Mouse (Mus musculus) ZHBTc4 (cell line): Measurements from ENCODE around the gene Krtap1-5.
"Not testable (repeated sequence)": the region's sequence is repeated elsewhere in the genome, so short reads cannot be mapped to it uniquely, and the experiment has no call there.

Experiments used
- DNase-seq: peaks from one replicate; pipeline ENCODE4 v3.0.0-alpha.2; 2011; ENCODE audit warnings: low read depth, low spot score

The Krtap1-5 gene

GRCm38 (mm10) chr11:99580636-99581035, at the start of gene Krtap1-5:
Krtap1-5 (minus strand) TSS chr11:99581016.
- DNase-seq, result no peak

GRCm38 (mm10) chr11:99628138-99628537, 47.3 kb upstream of the Krtap1-5 start, which contains the start of gene Krtap4-1:
Krtap4-1 (minus strand) TSS chr11:99628238.
- DNase-seq, result no peak

GRCm38 (mm10) chr11:99620335-99620734, 39.5 kb upstream of the Krtap1-5 start, which contains the start of gene Gm11562:
Gm11562 (minus strand) TSS chr11:99620435.
- DNase-seq, result no peak

- no peak for DNase-seq
Observed at GRCm38 (mm10) chr11:99614796-99615363, 34.1 kb upstream of the Krtap1-5 start, which contains the start of gene Krtap2-4. Krtap2-4 (minus strand) TSS chr11:99614846.

GRCm38 (mm10) chr11:99610089-99610488, 29.3 kb upstream of the Krtap1-5 start, which contains the start of gene Gm11937:
Gm11937 (minus strand) TSS chr11:99610189.
- not testable (repeated sequence) for DNase-seq

- no peak for DNase-seq
Observed at GRCm38 (mm10) chr11:99609126-99609525, 28.3 kb upstream of the Krtap1-5 start.

GRCm38 (mm10) chr11:99603208-99603607, 22.4 kb upstream of the Krtap1-5 start, which contains the start of gene Gm11938:
Gm11938 (minus strand) TSS chr11:99603308.
- not testable (repeated sequence) for DNase-seq

- DNase-seq, result not testable (repeated sequence)
Observed at GRCm38 (mm10) chr11:99597742-99598141, 16.9 kb upstream of the Krtap1-5 start, which contains the start of gene Krtap9-3. Krtap9-3 (minus strand) TSS chr11:99598105.

- DNase-seq, result no peak
Observed at GRCm38 (mm10) chr11:99590981-99591380, 10.2 kb upstream of the Krtap1-5 start, which contains the start of gene Krtap1-3. Krtap1-3 (minus strand) TSS chr11:99591339.

- DNase-seq, result no peak
Observed at GRCm38 (mm10) chr11:99585096-99585495, 4.3 kb upstream of the Krtap1-5 start.

- no peak for DNase-seq
Observed at GRCm38 (mm10) chr11:99583245-99583704, 2.5 kb upstream of the Krtap1-5 start, which contains the start of gene Krtap1-4. Krtap1-4 (minus strand) TSS chr11:99583654.

- no peak for DNase-seq
Observed at GRCm38 (mm10) chr11:99581564-99581963, 748 bp upstream of the Krtap1-5 start.

- DNase-seq, result no peak
Observed at GRCm38 (mm10) chr11:99581051-99581450, 235 bp upstream of the Krtap1-5 start.

GRCm38 (mm10) chr11:99574106-99574505, 6.7 kb downstream of the Krtap1-5 start:
- peak; percentile 79 for DNase-seq

GRCm38 (mm10) chr11:99573164-99573563, 7.7 kb downstream of the Krtap1-5 start:
- DNase-seq, result no peak

GRCm38 (mm10) chr11:99566530-99566929, 14.3 kb downstream of the Krtap1-5 start, which contains the start of gene Krtap3-1:
Krtap3-1 (minus strand) TSS chr11:99566630.
- DNase-seq, result no peak

GRCm38 (mm10) chr11:99562580-99562979, 18.2 kb downstream of the Krtap1-5 start:
- DNase-seq, result no peak

- no peak for DNase-seq
Observed at GRCm38 (mm10) chr11:99559366-99559765, 21.4 kb downstream of the Krtap1-5 start, which contains the start of gene Gm11939. Gm11939 (minus strand) TSS chr11:99559466.

GRCm38 (mm10) chr11:99557976-99558745, 22.7 kb downstream of the Krtap1-5 start:
- DNase-seq, result no peak

- no peak for DNase-seq
Observed at GRCm38 (mm10) chr11:99556753-99557152, 24.1 kb downstream of the Krtap1-5 start, which contains the start of gene Krtap3-2. Krtap3-2 (minus strand) TSS chr11:99556853.

GRCm38 (mm10) chr11:99556195-99556594, 24.6 kb downstream of the Krtap1-5 start:
- DNase-seq, result no peak

GRCm38 (mm10) chr11:99550765-99551164, 30.1 kb downstream of the Krtap1-5 start, which contains the start of gene Krtap3-3:
Krtap3-3 (minus strand) TSS chr11:99550865.
- no peak for DNase-seq
